8 mouse cellular contexts compared by ENCODE assay signal in genomic region chr9:121671300-121671699, GRCm38 (mm10). TPM values are rescaled to one million over a fixed set of nuclear protein-coding genes. Genes with fewer than 3 reads are reported as not detected.
DNase-seq lines count a peak whose midpoint lies in the region; ATAC-seq and TF ChIP-seq lines count a peak whose summit lies in the region.

No protein-coding gene starts in this region.

- H3K4me2 ChIP-seq in neural tube, embryonic 15.5 days = no peak overlapping the region
- no peak overlapping the region for H3K4me2 ChIP-seq in lung, embryonic 14.5 days

- peaks cover 22% of the 10 kb centered on the region for H3K27me3 ChIP-seq in neural tube, embryonic 15.5 days (replicated peaks)
- peaks cover 22% of the 10 kb centered on the region for H3K27me3 ChIP-seq in lung, embryonic 14.5 days (ENCODE audit: insufficient read depth, low read length)

- WGBS in neural tube, embryonic 15.5 days = 21% methylated on average over 7 of the region's 7 CpGs
- 35% methylated on average over 7 of the region's 7 CpGs for WGBS in lung, embryonic 14.5 days

- no peaks in the 10 kb centered on the region for H3K9me3 ChIP-seq in neural tube, embryonic 15.5 days (replicated peaks)
- H3K9me3 ChIP-seq in lung, embryonic 14.5 days (ENCODE audit: low read depth, low read length) = no peaks in the 10 kb centered on the region

- TF ChIP-seq CTCF in lung, embryonic 14.5 days (IDR thresholded peaks at IDR 0.05; ENCODE audit: low read depth) = peak; percentile 73

- no peak overlapping the region for H3K27ac ChIP-seq in neural tube, embryonic 15.5 days (replicated peaks)
- no peak overlapping the region for H3K27ac ChIP-seq in lung, embryonic 14.5 days (ENCODE audit: low read depth)

- H3K9ac ChIP-seq in neural tube, embryonic 15.5 days (replicated peaks) = no peak overlapping the region
- H3K9ac ChIP-seq in lung, embryonic 14.5 days = no peak overlapping the region

- peaks cover 23% of the 10 kb centered on the region for H3K4me1 ChIP-seq in neural tube, embryonic 15.5 days
- H3K4me1 ChIP-seq in lung, embryonic 14.5 days (ENCODE audit: insufficient read depth) = peaks cover 8% of the 10 kb centered on the region

- H3K4me3 ChIP-seq in neural tube, embryonic 15.5 days (replicated peaks) = no peak overlapping the region
- no peak overlapping the region for H3K4me3 ChIP-seq in lung, embryonic 14.5 days (ENCODE audit: low read depth, low read length)

- H3K36me3 ChIP-seq in neural tube, embryonic 15.5 days = no peaks in the 10 kb centered on the region
- no peaks in the 10 kb centered on the region for H3K36me3 ChIP-seq in lung, embryonic 14.5 days (ENCODE audit: insufficient read depth)

- no peak for ATAC-seq in neural tube, embryonic 15.5 days (ENCODE audit: low FRiP score)
- ATAC-seq in lung, embryonic 14.5 days (ENCODE audit: insufficient read depth) = 0 out of 2 replicates have a peak, but pooled peaks have one; percentile 4

- peak; percentile 33 to 34 for DNase-seq in adrenal gland, adult 18-20 months (ENCODE audit: low spot score in 2 of 2)
- DNase-seq in adrenal gland, postnatal 25 days = no peak
- peak; percentile 62 for DNase-seq in neural tube, embryonic 10.5 days (ENCODE audit: extremely low spot score, low spot score)
- DNase-seq in c-Kit-positive CD71-positive TER-119-positive erythroid progenitor cells, embryonic 14.5 days (ENCODE audit: low spot score) = peak; percentile 39
- peak; percentile 71 to 74 for DNase-seq in heart, postnatal 10 days
- DNase-seq in lung, embryonic 14.5 days = peak; percentile 85
- peak; percentile 65 for DNase-seq in thymus, postnatal 0 days (ENCODE audit: low spot score)

- intact Hi-C loops in heart, postnatal 10 days (cut with DNase I) = no loop called here

RNA-seq across cellular contexts. Expression of gene Vipr1, which starts 28.8 kb away (rescaled TPM):
- total RNA-seq in adrenal gland, adult 18-20 months (2021) = under 1 TPM; 0.30 to 0.67 TPM
- 0.18 and 0.62 TPM in 2 replicates for total RNA-seq in adrenal gland, postnatal 25 days (2021)
- polyA plus RNA-seq in neural tube, embryonic 15.5 days (2015; fragmentation: Nextera tagmentation; extraction: Ambion mirVana) = 0.38 and 1.1 TPM in 2 replicates
- under 1 TPM; 0.86 to 0.89 TPM for total RNA-seq in heart, postnatal 10 days (2021)
- 0.47 and 0.54 TPM in 2 replicates for polyA plus RNA-seq in lung, embryonic 14.5 days (2014; fragmentation: Nextera tagmentation; extraction: Ambion mirVana)
- polyA plus RNA-seq in thymus, postnatal 0 days (2015; fragmentation: Nextera tagmentation; extraction: Ambion mirVana) = 1.3 and 1.4 TPM in 2 replicates

RNA-seq across cellular contexts. Expression of gene Lyzl4, which starts 29.4 kb away (rescaled TPM):
- not detected for total RNA-seq in adrenal gland, adult 18-20 months (2021)
- total RNA-seq in adrenal gland, postnatal 25 days (2021) = not detected in 2 replicates
- 0.77 TPM in 1 of 2 replicates, not detected in the other for polyA plus RNA-seq in neural tube, embryonic 15.5 days (2015; fragmentation: Nextera tagmentation; extraction: Ambion mirVana)
- total RNA-seq in heart, postnatal 10 days (2021) = not detected
- not detected in 2 replicates for polyA plus RNA-seq in lung, embryonic 14.5 days (2014; fragmentation: Nextera tagmentation; extraction: Ambion mirVana)
- polyA plus RNA-seq in thymus, postnatal 0 days (2015; fragmentation: Nextera tagmentation; extraction: Ambion mirVana) = 1.2 and 1.3 TPM in 2 replicates

RNA-seq across cellular contexts. Expression of gene Sec22c, which starts 34.0 kb away (rescaled TPM):
- 1 to 10 TPM; 4.0 to 4.3 TPM for total RNA-seq in adrenal gland, adult 18-20 months (2021)
- total RNA-seq in adrenal gland, postnatal 25 days (2021) = 4.9 and 5.3 TPM in 2 replicates
- polyA plus RNA-seq in neural tube, embryonic 15.5 days (2015; fragmentation: Nextera tagmentation; extraction: Ambion mirVana) = 20.0 and 21.3 TPM in 2 replicates
- 1 to 10 TPM; 3.3 to 5.7 TPM for total RNA-seq in heart, postnatal 10 days (2021)
- polyA plus RNA-seq in lung, embryonic 14.5 days (2014; fragmentation: Nextera tagmentation; extraction: Ambion mirVana) = 8.1 and 9.6 TPM in 2 replicates
- polyA plus RNA-seq in thymus, postnatal 0 days (2015; fragmentation: Nextera tagmentation; extraction: Ambion mirVana) = 18.8 and 21.5 TPM in 2 replicates

RNA-seq across cellular contexts. Expression of gene Ss18l2, which starts 38.8 kb away (rescaled TPM):
- total RNA-seq in adrenal gland, adult 18-20 months (2021) = 10 to 100 TPM; 40.8 to 44.5 TPM
- 41.6 and 44.9 TPM in 2 replicates for total RNA-seq in adrenal gland, postnatal 25 days (2021)
- 182 and 206 TPM in 2 replicates for polyA plus RNA-seq in neural tube, embryonic 15.5 days (2015; fragmentation: Nextera tagmentation; extraction: Ambion mirVana)
- 100 to 1,000 TPM; 133 to 136 TPM for total RNA-seq in heart, postnatal 10 days (2021)
- polyA plus RNA-seq in lung, embryonic 14.5 days (2014; fragmentation: Nextera tagmentation; extraction: Ambion mirVana) = 105 and 109 TPM in 2 replicates
- 127 and 128 TPM in 2 replicates for polyA plus RNA-seq in thymus, postnatal 0 days (2015; fragmentation: Nextera tagmentation; extraction: Ambion mirVana)

RNA-seq across cellular contexts. Expression of gene Nktr, which starts 47.7 kb away (rescaled TPM):
- total RNA-seq in adrenal gland, adult 18-20 months (2021) = 10 to 100 TPM; 61.9 to 62.7 TPM
- 90.6 and 90.8 TPM in 2 replicates for total RNA-seq in adrenal gland, postnatal 25 days (2021)
- 51.5 and 52.8 TPM in 2 replicates for polyA plus RNA-seq in neural tube, embryonic 15.5 days (2015; fragmentation: Nextera tagmentation; extraction: Ambion mirVana)
- 10 to 100 TPM; 46.9 to 47.7 TPM for total RNA-seq in heart, postnatal 10 days (2021)
- 70.4 and 74.2 TPM in 2 replicates for polyA plus RNA-seq in lung, embryonic 14.5 days (2014; fragmentation: Nextera tagmentation; extraction: Ambion mirVana)
- polyA plus RNA-seq in thymus, postnatal 0 days (2015; fragmentation: Nextera tagmentation; extraction: Ambion mirVana) = 71.0 and 83.5 TPM in 2 replicates
